Mouse (Mus musculus): ENCODE data around the gene Stox2. TPM values are rescaled to one million over a fixed set of nuclear protein-coding genes. Genes with fewer than 3 reads are reported as not detected.

The Stox2 gene
- polyA plus RNA-seq, 1 experiment from 2014 or later = 7.3 TPM

GRCm38 (mm10) chr8:47287641-47288130 is 158.5 kb downstream of the Stox2 start:
- H3K4me3 ChIP-seq (ENCODE audit: low read length) = peak overlapping the region; percentile 86
- H3K27me3 ChIP-seq (ENCODE audit: control insufficient read depth, insufficient read depth, low read length) = no peaks in the 10 kb centered on the region; the same call in 1 of the 2 replicates
- H3K36me3 ChIP-seq (ENCODE audit: control insufficient read depth, insufficient read depth) = no peaks in the 10 kb centered on the region
- peak overlapping the region; percentile 83 for H3K4me2 ChIP-seq (ENCODE audit: low read depth, low read length)
- no peaks in the 10 kb centered on the region for H3K9me3 ChIP-seq (replicated peaks; ENCODE audit: control insufficient read depth, low read length)
- peaks cover 8% of the 10 kb centered on the region; the same call in 1 of the 2 replicates for H3K4me1 ChIP-seq (ENCODE audit: control insufficient read depth, insufficient read depth, low read length)
- H3K27ac ChIP-seq (ENCODE audit: low read length) = peak overlapping the region; percentile 82
- 1% methylated on average over 33 of the region's 33 CpGs for WGBS
- peak overlapping the region; percentile 90 for H3K9ac ChIP-seq (ENCODE audit: low read length)
- peak; percentile 23; the same call in 1 of the 2 replicates for ATAC-seq (replicated peaks; ENCODE audit: extremely low read depth, insufficient read depth, low FRiP score)

- Histone ChIP-seq H3K36me3 (ENCODE audit: control insufficient read depth, insufficient read depth) (no peaks in the 10 kb centered on the region), H3K4me2 (ENCODE audit: low read depth, low read length) (peak overlapping the region; percentile 83), H3K27ac (ENCODE audit: low read length) (no peak overlapping the region; the same call in 1 of the 2 replicates), H3K27me3 (ENCODE audit: control insufficient read depth, insufficient read depth, low read length) (no peaks in the 10 kb centered on the region; the same call in 1 of the 2 replicates), H3K9me3 (replicated peaks; ENCODE audit: control insufficient read depth, low read length) (no peaks in the 10 kb centered on the region), H3K9ac (ENCODE audit: low read length) (peak overlapping the region; percentile 90), H3K4me3 (ENCODE audit: low read length) (peak overlapping the region; percentile 86), H3K4me1 (ENCODE audit: control insufficient read depth, insufficient read depth, low read length) (peaks cover 8% of the 10 kb centered on the region; the same call in 1 of the 2 replicates)
- no peak for ATAC-seq (replicated peaks; ENCODE audit: extremely low read depth, insufficient read depth, low FRiP score)
- WGBS = 7% methylated on average over 16 of the region's 16 CpGs
Observed at GRCm38 (mm10) chr8:47287201-47287621, 159.0 kb downstream of the Stox2 start.

GRCm38 (mm10) chr8:47286081-47286700 is 160.0 kb downstream of the Stox2 start:
- peak overlapping the region; percentile 86 for H3K4me3 ChIP-seq (ENCODE audit: low read length)

GRCm38 (mm10) chr8:47285435-47285834 is 160.7 kb downstream of the Stox2 start:
- Histone ChIP-seq H3K4me1 (ENCODE audit: control insufficient read depth, insufficient read depth, low read length) (peaks cover 8% of the 10 kb centered on the region; the same call in 1 of the 2 replicates), H3K36me3 (ENCODE audit: control insufficient read depth, insufficient read depth) (no peaks in the 10 kb centered on the region), H3K27me3 (ENCODE audit: control insufficient read depth, insufficient read depth, low read length) (no peaks in the 10 kb centered on the region; the same call in 1 of the 2 replicates), H3K4me2 (ENCODE audit: low read depth, low read length) (no peak overlapping the region), H3K27ac (ENCODE audit: low read length) (no peak overlapping the region), H3K9ac (ENCODE audit: low read length) (no peak overlapping the region), H3K4me3 (ENCODE audit: low read length) (no peak overlapping the region), H3K9me3 (replicated peaks; ENCODE audit: control insufficient read depth, low read length) (no peaks in the 10 kb centered on the region)
- ATAC-seq (replicated peaks; ENCODE audit: extremely low read depth, insufficient read depth, low FRiP score) = no peak
- 85% methylated on average over 6 of the region's 6 CpGs for WGBS

More at GRCm38 (mm10) chr8:47286081-47286700, 160.0 kb downstream of the Stox2 start:
- Histone ChIP-seq H3K27ac (ENCODE audit: low read length) (no peak overlapping the region), H3K27me3 (ENCODE audit: control insufficient read depth, insufficient read depth, low read length) (no peaks in the 10 kb centered on the region; the same call in 1 of the 2 replicates), H3K4me2 (ENCODE audit: low read depth, low read length) (peak overlapping the region; percentile 83), H3K9me3 (replicated peaks; ENCODE audit: control insufficient read depth, low read length) (no peaks in the 10 kb centered on the region), H3K4me1 (ENCODE audit: control insufficient read depth, insufficient read depth, low read length) (peaks cover 8% of the 10 kb centered on the region; the same call in 1 of the 2 replicates), H3K9ac (ENCODE audit: low read length) (no peak overlapping the region), H3K36me3 (ENCODE audit: control insufficient read depth, insufficient read depth) (no peaks in the 10 kb centered on the region)
- WGBS = 83% methylated on average over 12 of the region's 12 CpGs
- ATAC-seq (replicated peaks; ENCODE audit: extremely low read depth, insufficient read depth, low FRiP score) = no peak

GRCm38 (mm10) chr8:47284329-47285326 is 161.5 kb downstream of the Stox2 start:
- no peak for ATAC-seq (replicated peaks; ENCODE audit: extremely low read depth, insufficient read depth, low FRiP score)
- 89% methylated on average over 21 of the region's 21 CpGs for WGBS

GRCm38 (mm10) chr8:47279898-47280297 is 166.3 kb downstream of the Stox2 start:
- Histone ChIP-seq H3K9me3 (replicated peaks; ENCODE audit: control insufficient read depth, low read length) (no peaks in the 10 kb centered on the region), H3K4me3 (ENCODE audit: low read length) (no peak overlapping the region), H3K4me1 (ENCODE audit: control insufficient read depth, insufficient read depth, low read length) (peaks cover 7% of the 10 kb centered on the region), H3K9ac (ENCODE audit: low read length) (no peak overlapping the region), H3K36me3 (ENCODE audit: control insufficient read depth, insufficient read depth) (no peaks in the 10 kb centered on the region), H3K27me3 (ENCODE audit: control insufficient read depth, insufficient read depth, low read length) (no peaks in the 10 kb centered on the region), H3K27ac (ENCODE audit: low read length) (no peak overlapping the region), H3K4me2 (ENCODE audit: low read depth, low read length) (0 out of 2 replicates have a peak overlapping the region, but pooled peaks have one; percentile 11)
- no peak for ATAC-seq (replicated peaks; ENCODE audit: extremely low read depth, insufficient read depth, low FRiP score)
- WGBS = 44% methylated on average over 10 of the region's 10 CpGs

More at GRCm38 (mm10) chr8:47284329-47285326, 161.5 kb downstream of the Stox2 start:
- Histone ChIP-seq H3K27me3 (ENCODE audit: control insufficient read depth, insufficient read depth, low read length) (no peaks in the 10 kb centered on the region), H3K36me3 (ENCODE audit: control insufficient read depth, insufficient read depth) (no peaks in the 10 kb centered on the region), H3K4me3 (ENCODE audit: low read length) (no peak overlapping the region), H3K9me3 (replicated peaks; ENCODE audit: control insufficient read depth, low read length) (no peaks in the 10 kb centered on the region), H3K27ac (ENCODE audit: low read length) (no peak overlapping the region), H3K4me1 (ENCODE audit: control insufficient read depth, insufficient read depth, low read length) (peaks cover 12% of the 10 kb centered on the region), H3K9ac (ENCODE audit: low read length) (no peak overlapping the region), H3K4me2 (ENCODE audit: low read depth, low read length) (no peak overlapping the region)

- Histone ChIP-seq H3K4me1 (ENCODE audit: control insufficient read depth, insufficient read depth, low read length) (peaks cover 7% of the 10 kb centered on the region), H3K9ac (ENCODE audit: low read length) (no peak overlapping the region), H3K27me3 (ENCODE audit: control insufficient read depth, insufficient read depth, low read length) (no peaks in the 10 kb centered on the region), H3K36me3 (ENCODE audit: control insufficient read depth, insufficient read depth) (no peaks in the 10 kb centered on the region), H3K4me3 (ENCODE audit: low read length) (no peak overlapping the region), H3K27ac (ENCODE audit: low read length) (no peak overlapping the region), H3K4me2 (ENCODE audit: low read depth, low read length) (no peak overlapping the region), H3K9me3 (replicated peaks; ENCODE audit: control insufficient read depth, low read length) (no peaks in the 10 kb centered on the region)
- no peak for ATAC-seq (replicated peaks; ENCODE audit: extremely low read depth, insufficient read depth, low FRiP score)
- 61% methylated on average over 3 of the region's 3 CpGs for WGBS
Observed at GRCm38 (mm10) chr8:47278211-47278610, 168.0 kb downstream of the Stox2 start.

GRCm38 (mm10) chr8:47268931-47269330 is 177.2 kb downstream of the Stox2 start:
- Histone ChIP-seq H3K9ac (ENCODE audit: low read length) (no peak overlapping the region), H3K27me3 (ENCODE audit: control insufficient read depth, insufficient read depth, low read length) (no peaks in the 10 kb centered on the region), H3K4me2 (ENCODE audit: low read depth, low read length) (no peak overlapping the region), H3K4me1 (ENCODE audit: control insufficient read depth, insufficient read depth, low read length) (peaks cover 11% of the 10 kb centered on the region; the same call in 1 of the 2 replicates), H3K9me3 (replicated peaks; ENCODE audit: control insufficient read depth, low read length) (no peaks in the 10 kb centered on the region), H3K4me3 (ENCODE audit: low read length) (no peak overlapping the region), H3K36me3 (ENCODE audit: control insufficient read depth, insufficient read depth) (no peaks in the 10 kb centered on the region), H3K27ac (ENCODE audit: low read length) (no peak overlapping the region; the same call in 1 of the 2 replicates)
- ATAC-seq (replicated peaks; ENCODE audit: extremely low read depth, insufficient read depth, low FRiP score) = no peak
- WGBS = 83% methylated on average over 6 of the region's 6 CpGs
